Mouse (Mus musculus) E14TG2a.4 (cell line): Measurements from ENCODE around the gene Grxcr1.

Experiments
- CTCF ChIP-seq: conservative IDR thresholded peaks from 2 replicates; pipeline ENCODE4 v1.5.1; 2014; ENCODE audit warnings: low read length
- NANOG ChIP-seq: IDR thresholded peaks from 2 replicates; pipeline ENCODE4 v1.6.1; 2014; ENCODE audit warnings: borderline replicate concordance, low read length, mixed read lengths

DNA sequence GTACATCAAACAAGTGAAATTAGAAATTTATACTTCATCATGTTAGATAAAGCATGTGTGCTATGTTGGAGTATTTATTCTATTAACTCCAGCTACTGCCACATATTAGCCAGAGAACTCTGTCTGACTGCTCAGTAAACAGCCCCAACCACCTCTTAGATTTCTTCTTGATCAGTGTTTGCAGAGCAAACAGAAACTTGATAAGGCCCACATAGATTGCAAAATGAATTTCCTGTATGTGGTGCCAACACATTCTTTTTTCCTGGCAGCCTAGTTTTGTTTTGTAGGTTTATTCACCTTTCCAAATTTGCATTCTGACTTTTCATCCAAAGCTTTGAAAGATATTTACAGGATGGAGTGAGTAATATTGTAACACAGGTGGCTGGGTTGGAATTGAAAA is 41.2 kb upstream of the Grxcr1 start:
- TF ChIP-seq CTCF (no peak), NANOG (no peak)
